8 mouse cellular contexts compared by ENCODE assay signal in the genomic region with DNA sequence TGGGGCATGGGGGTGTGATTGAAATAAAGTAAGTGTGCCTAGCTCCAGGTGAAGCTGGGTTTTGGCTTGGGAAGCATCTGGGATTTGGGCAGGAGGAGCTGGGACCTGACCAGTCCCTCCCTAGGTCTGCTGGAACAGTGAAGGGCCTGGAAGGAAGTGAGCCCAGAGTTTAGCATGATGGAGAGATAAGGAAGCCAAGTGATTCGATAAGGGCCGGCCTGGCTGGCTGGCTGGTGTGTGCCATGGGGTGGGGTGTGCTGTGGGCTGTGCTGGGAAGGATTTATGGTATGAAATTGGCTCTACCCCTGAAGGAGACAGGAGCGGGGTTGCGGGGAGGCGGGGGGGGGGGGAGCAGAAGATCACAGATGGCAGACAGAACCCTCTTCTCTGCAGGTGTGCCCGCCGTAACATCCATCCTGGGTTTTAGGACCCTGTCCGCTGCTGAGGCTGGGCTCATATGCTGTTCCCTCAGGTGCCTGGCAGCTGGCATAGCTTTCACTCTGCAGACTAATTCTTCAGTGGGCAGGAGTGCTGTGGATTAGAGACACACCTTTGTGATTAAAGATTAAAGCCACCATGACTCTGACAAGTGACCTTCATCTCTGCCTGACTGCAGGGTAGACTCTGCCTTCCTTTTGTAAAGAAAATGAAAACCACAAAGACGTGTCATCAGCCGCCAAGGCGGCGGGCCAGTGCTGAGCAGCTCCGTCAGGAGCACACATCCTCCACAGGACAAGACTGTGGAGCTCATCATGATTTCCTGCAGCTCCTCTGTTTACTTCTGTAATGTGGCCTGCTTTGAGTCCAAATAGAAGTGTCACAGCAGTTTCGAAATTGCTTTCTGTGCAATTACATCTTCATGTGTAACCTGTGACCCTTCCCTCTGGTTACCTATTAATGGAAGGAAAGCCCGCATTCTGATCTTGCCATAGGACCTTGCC.
DNase-seq lines count a peak whose midpoint lies in the region; ATAC-seq lines count a peak whose summit lies in the region.

No protein-coding gene starts in this region.

- 60% methylated on average over 13 of the region's 15 CpGs for WGBS in lung, embryonic 15.5 days
- 55% methylated on average over 14 of the region's 15 CpGs for WGBS in kidney, embryonic 16.5 days
- WGBS in stomach, embryonic 16.5 days, result 58% methylated on average over 14 of the region's 15 CpGs

- no peaks in the 10 kb centered on the region for H3K36me3 ChIP-seq in lung, embryonic 15.5 days
- H3K36me3 ChIP-seq in kidney, embryonic 16.5 days (ENCODE audit: insufficient read depth, low read length), result no peaks in the 10 kb centered on the region
- no peaks in the 10 kb centered on the region for H3K36me3 ChIP-seq in stomach, embryonic 16.5 days (ENCODE audit: control insufficient read depth, insufficient read depth, low read length)

- H3K9me3 ChIP-seq in lung, embryonic 15.5 days, result no peaks in the 10 kb centered on the region
- no peaks in the 10 kb centered on the region for H3K9me3 ChIP-seq in kidney, embryonic 16.5 days (ENCODE audit: low read length)
- no peaks in the 10 kb centered on the region for H3K9me3 ChIP-seq in stomach, embryonic 16.5 days (replicated peaks; ENCODE audit: control insufficient read depth, low read length)

- H3K27me3 ChIP-seq in lung, embryonic 15.5 days, result no peaks in the 10 kb centered on the region
- no peaks in the 10 kb centered on the region for H3K27me3 ChIP-seq in kidney, embryonic 16.5 days (ENCODE audit: insufficient read depth, low read length)
- H3K27me3 ChIP-seq in stomach, embryonic 16.5 days (ENCODE audit: control insufficient read depth, insufficient read depth, low read length), result no peaks in the 10 kb centered on the region

- DNase-seq in lung, postnatal 36 days, result no peak
- peak; percentile 39 for DNase-seq in brain, adult 2 months (ENCODE audit: low read depth, low spot score)
- no peak for DNase-seq in embryo, embryonic 9.5 days (ENCODE audit: extremely low spot score)
- DNase-seq in left cerebral cortex, adult 9 months (ENCODE audit: low spot score in 2 of 2), result no peak
- no peak for DNase-seq in right cerebral cortex, postnatal 36 days (ENCODE audit: low spot score in 2 of 2)

- no peak; the same call in 1 of the 2 replicates for ATAC-seq in lung, embryonic 15.5 days (ENCODE audit: borderline replicate concordance, extremely low read depth, low FRiP score, low TSS enrichment)
- no peak for ATAC-seq in kidney, embryonic 16.5 days (ENCODE audit: low FRiP score, low TSS enrichment)
- ATAC-seq in stomach, embryonic 16.5 days (ENCODE audit: insufficient read depth, low FRiP score), result peak; percentile 23; the same call in 1 of the 2 replicates

- 0 out of 2 replicates have a peak overlapping the region, but pooled peaks have one; percentile 17 for H3K27ac ChIP-seq in lung, embryonic 15.5 days
- H3K27ac ChIP-seq in kidney, embryonic 16.5 days (ENCODE audit: low read length), result peak overlapping the region; percentile 47
- H3K27ac ChIP-seq in stomach, embryonic 16.5 days (ENCODE audit: low read length), result peak overlapping the region; percentile 39

- H3K4me1 ChIP-seq in lung, embryonic 15.5 days, result peaks cover 42% of the 10 kb centered on the region
- peaks cover 63% of the 10 kb centered on the region for H3K4me1 ChIP-seq in kidney, embryonic 16.5 days (ENCODE audit: insufficient read depth, low read length)
- peaks cover 47% of the 10 kb centered on the region for H3K4me1 ChIP-seq in stomach, embryonic 16.5 days (ENCODE audit: control insufficient read depth, insufficient read depth, low read length)

- H3K4me2 ChIP-seq in lung, embryonic 15.5 days, result no peak overlapping the region
- no peak overlapping the region for H3K4me2 ChIP-seq in kidney, embryonic 16.5 days (replicated peaks; ENCODE audit: low read depth, low read length)
- no peak overlapping the region for H3K4me2 ChIP-seq in stomach, embryonic 16.5 days (ENCODE audit: low read depth, low read length)

- H3K4me3 ChIP-seq in lung, embryonic 15.5 days, result no peak overlapping the region
- H3K4me3 ChIP-seq in kidney, embryonic 16.5 days (ENCODE audit: low read length), result no peak overlapping the region
- no peak overlapping the region for H3K4me3 ChIP-seq in stomach, embryonic 16.5 days (replicated peaks; ENCODE audit: low read length)

- no peak overlapping the region for H3K9ac ChIP-seq in lung, embryonic 15.5 days
- no peak overlapping the region for H3K9ac ChIP-seq in kidney, embryonic 16.5 days (replicated peaks; ENCODE audit: low read length)
- no peak overlapping the region for H3K9ac ChIP-seq in stomach, embryonic 16.5 days (ENCODE audit: low read length)
